Mouse (Mus musculus): ENCODE measurements around the gene Lyar. TPM values are rescaled to one million over a fixed set of nuclear protein-coding genes. Genes with fewer than 3 reads are reported as not detected.
A peak's percentile ranks its signal among the peaks of the same experiment; 100 is the strongest.

The Lyar gene
- total RNA-seq (2015) (136 and 137 TPM in 2 replicates), total RNA-seq (2017) (137 and 167 TPM in 2 replicates)

GRCm38 (mm10) chr5:38220328-38220912 is at the start of gene Lyar, which contains the start of gene Zbtb49:
TSS of gene Lyar (plus strand) at chr5:38220470.
TSS of gene Zbtb49 (minus strand) at chr5:38220457.
- peak; percentile 88 for ATAC-seq (replicated peaks; ENCODE audit: poor library complexity)

- no peak for ATAC-seq (replicated peaks; ENCODE audit: poor library complexity)
Observed at GRCm38 (mm10) chr5:38173766-38174165, 46.5 kb upstream of the Lyar start.

- ATAC-seq (replicated peaks; ENCODE audit: poor library complexity) = no peak
Observed at GRCm38 (mm10) chr5:38174256-38174912, 45.9 kb upstream of the Lyar start.

GRCm38 (mm10) chr5:38184688-38185285 is 35.5 kb upstream of the Lyar start:
- no peak for ATAC-seq (replicated peaks; ENCODE audit: poor library complexity)

- no peak for ATAC-seq (replicated peaks; ENCODE audit: poor library complexity)
Observed at GRCm38 (mm10) chr5:38187006-38187405, 33.3 kb upstream of the Lyar start.

- no peak for ATAC-seq (replicated peaks; ENCODE audit: poor library complexity)
Observed at GRCm38 (mm10) chr5:38190907-38191306, 29.4 kb upstream of the Lyar start.

- ATAC-seq (replicated peaks; ENCODE audit: poor library complexity) = no peak
Observed at GRCm38 (mm10) chr5:38194946-38195345, 25.3 kb upstream of the Lyar start.

GRCm38 (mm10) chr5:38195941-38196340 is 24.3 kb upstream of the Lyar start:
- no peak for ATAC-seq (replicated peaks; ENCODE audit: poor library complexity)

GRCm38 (mm10) chr5:38196821-38197481 is 23.3 kb upstream of the Lyar start:
- no peak for ATAC-seq (replicated peaks; ENCODE audit: poor library complexity)

- ATAC-seq (replicated peaks; ENCODE audit: poor library complexity) = peak; percentile 93
Observed at GRCm38 (mm10) chr5:38197482-38197823, 22.8 kb upstream of the Lyar start.

- ATAC-seq (replicated peaks; ENCODE audit: poor library complexity) = no peak
Observed at GRCm38 (mm10) chr5:38199686-38200085, 20.6 kb upstream of the Lyar start.

- ATAC-seq (replicated peaks; ENCODE audit: poor library complexity) = no peak
Observed at GRCm38 (mm10) chr5:38205303-38205726, 15.0 kb upstream of the Lyar start.

GRCm38 (mm10) chr5:38208985-38209384 is 11.3 kb upstream of the Lyar start:
- ATAC-seq (replicated peaks; ENCODE audit: poor library complexity) = 0 out of 2 replicates have a peak, but pooled peaks have one; percentile 41

- peak; percentile 83 for ATAC-seq (replicated peaks; ENCODE audit: poor library complexity)
Observed at GRCm38 (mm10) chr5:38211691-38212090, 8.6 kb upstream of the Lyar start.

GRCm38 (mm10) chr5:38213009-38213408 is 7.3 kb upstream of the Lyar start:
- ATAC-seq (replicated peaks; ENCODE audit: poor library complexity) = no peak

GRCm38 (mm10) chr5:38219771-38220307 is 431 bp upstream of the Lyar start:
- peak; percentile 49; the same call in 1 of the 2 replicates for ATAC-seq (replicated peaks; ENCODE audit: poor library complexity)

GRCm38 (mm10) chr5:38235422-38235821 is 15.2 kb downstream of the Lyar start:
- ATAC-seq (replicated peaks; ENCODE audit: poor library complexity) = peak; percentile 84

GRCm38 (mm10) chr5:38236627-38237026 is 16.4 kb downstream of the Lyar start:
- no peak for ATAC-seq (replicated peaks; ENCODE audit: poor library complexity)

GRCm38 (mm10) chr5:38240727-38241472 is 20.6 kb downstream of the Lyar start:
- no peak for ATAC-seq (replicated peaks; ENCODE audit: poor library complexity)

GRCm38 (mm10) chr5:38241473-38241834 is 21.2 kb downstream of the Lyar start:
- ATAC-seq (replicated peaks; ENCODE audit: poor library complexity) = no peak

GRCm38 (mm10) chr5:38241966-38242365 is 21.7 kb downstream of the Lyar start:
- no peak for ATAC-seq (replicated peaks; ENCODE audit: poor library complexity)

Measured in megakaryocyte progenitor cell, adult 5-6 weeks (primary cell).